ENCODE assay signal across 9 mouse cellular contexts in the genomic region with DNA sequence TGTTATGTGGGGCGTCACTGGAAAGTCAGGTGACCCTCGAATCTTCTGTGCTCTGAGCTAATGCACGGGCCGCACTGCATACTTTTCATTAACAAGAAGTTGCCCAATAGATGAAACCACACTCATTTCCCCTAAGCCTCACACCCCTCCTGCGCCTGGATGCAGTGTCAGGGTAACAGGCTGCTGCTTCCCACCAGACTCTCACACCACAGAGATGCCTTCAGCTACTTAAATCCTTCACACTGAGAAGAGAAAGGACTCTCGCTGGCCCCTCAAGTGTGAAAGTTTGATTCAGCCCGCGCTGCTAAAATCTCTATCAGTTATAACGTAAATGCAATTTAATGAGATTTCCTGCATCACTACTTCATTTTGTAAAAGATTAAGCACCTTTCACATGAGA. TPM values are rescaled to one million over a fixed set of nuclear protein-coding genes. Genes with fewer than 3 reads are reported as not detected.
DNase-seq lines count a peak whose midpoint lies in the region; ATAC-seq and TF ChIP-seq lines count a peak whose summit lies in the region.
"Had no signal": no experiment of that assay in that cellular context is flagged by ENCODE, and none has a peak within 500 bp of the region (broad histone marks: within the 10 kb centered on the region; RNA-seq: fewer than 3 reads in every experiment).

No protein-coding gene starts in this region.

- no peak overlapping the region for H3K27ac ChIP-seq in embryonic facial prominence, embryonic 15.5 days (replicated peaks)
- no peak overlapping the region for H3K27ac ChIP-seq in intestine, embryonic 15.5 days

- no peaks in the 10 kb centered on the region for H3K27me3 ChIP-seq in embryonic facial prominence, embryonic 15.5 days
- H3K27me3 ChIP-seq in intestine, embryonic 15.5 days (replicated peaks), result no peaks in the 10 kb centered on the region
- H3K27me3 ChIP-seq: Patski had no signal

- 26% methylated on average over 9 of the region's 9 CpGs for WGBS in embryonic facial prominence, embryonic 15.5 days
- WGBS in intestine, embryonic 15.5 days, result 40% methylated on average over 9 of the region's 9 CpGs
- 56% methylated on average over 9 of the region's 9 CpGs for WGBS in lung, adult 2 months

- no peak overlapping the region for H3K9ac ChIP-seq in embryonic facial prominence, embryonic 15.5 days
- no peak overlapping the region; the same call in 1 of the 2 replicates for H3K9ac ChIP-seq in intestine, embryonic 15.5 days

- DNase-seq in left cerebral cortex, postnatal 25 days (ENCODE audit: low spot score in 2 of 2), result peak; percentile 3 to 6
- DNase-seq in left cerebral cortex, postnatal 36 days (ENCODE audit: low spot score in 2 of 2), result no peak
- DNase-seq in mesoderm, embryonic 11.5 days (ENCODE audit: low read depth, low spot score), result peak; percentile 63
- DNase-seq in ovary, postnatal 36 days (ENCODE audit: low spot score), result no peak
- DNase-seq in lung, adult 2 months, result no peak
- DNase-seq in adrenal gland, postnatal 25 days, result no peak

- no peak for ATAC-seq in embryonic facial prominence, embryonic 15.5 days (ENCODE audit: insufficient number of reproducible peaks, low FRiP score, low TSS enrichment, low read depth)
- peak; percentile 38; the same call in 1 of the 2 replicates for ATAC-seq in intestine, embryonic 15.5 days
- ATAC-seq: Patski had no signal

- no peaks in the 10 kb centered on the region for H3K4me1 ChIP-seq in embryonic facial prominence, embryonic 15.5 days
- peaks cover 6% of the 10 kb centered on the region; the same call in 1 of the 2 replicates for H3K4me1 ChIP-seq in intestine, embryonic 15.5 days (replicated peaks)
- peaks cover 3% of the 10 kb centered on the region; the same call in 1 of the 2 replicates for H3K4me1 ChIP-seq in lung, adult 2 months (ENCODE audit: control insufficient read depth, insufficient read depth, low read length)

- H3K36me3 ChIP-seq in embryonic facial prominence, embryonic 15.5 days, result no peaks in the 10 kb centered on the region
- H3K36me3 ChIP-seq in intestine, embryonic 15.5 days, result no peaks in the 10 kb centered on the region

- no peaks in the 10 kb centered on the region for H3K9me3 ChIP-seq in embryonic facial prominence, embryonic 15.5 days (replicated peaks)
- no peaks in the 10 kb centered on the region for H3K9me3 ChIP-seq in intestine, embryonic 15.5 days

- intact Hi-C loops in left cerebral cortex, postnatal 25 days (cut with DNase I), result no loop called here
- intact Hi-C loops in left cerebral cortex, postnatal 36 days (cut with DNase I), result no loop called here

- peak overlapping the region; percentile 49 for H3K4me2 ChIP-seq in embryonic facial prominence, embryonic 15.5 days (replicated peaks)
- H3K4me2 ChIP-seq in intestine, embryonic 15.5 days (replicated peaks), result peak overlapping the region; percentile 61

- peak overlapping the region; percentile 26 for H3K4me3 ChIP-seq in embryonic facial prominence, embryonic 15.5 days (replicated peaks)
- peak overlapping the region; percentile 19 for H3K4me3 ChIP-seq in intestine, embryonic 15.5 days (replicated peaks)
- no peak overlapping the region for H3K4me3 ChIP-seq in lung, adult 2 months (replicated peaks; ENCODE audit: extremely low read depth, low read depth, low read length)

- no peak for TF ChIP-seq CTCF in lung, adult 2 months (IDR thresholded peaks at IDR 0.05; ENCODE audit: insufficient read depth, low read length)

- no peak for TF ChIP-seq POLR2A in lung, adult 2 months (IDR thresholded peaks at IDR 0.05; ENCODE audit: borderline replicate concordance, extremely low read depth, low read depth, low read length)

RNA-seq across cellular contexts. Expression of a gene that starts 54.5 kb away (rescaled TPM):
- total RNA-seq in left cerebral cortex, postnatal 25 days (2021), result 10 to 100 TPM; 38.2 to 39.9 TPM
- 10 to 100 TPM; 34.2 to 35.2 TPM for total RNA-seq in left cerebral cortex, postnatal 36 days (2021)
- polyA plus RNA-seq in embryonic facial prominence, embryonic 15.5 days (2015; fragmentation: Nextera tagmentation; extraction: Ambion mirVana), result 31.2 and 37.4 TPM in 2 replicates
- polyA plus RNA-seq in intestine, embryonic 15.5 days (2015; fragmentation: Nextera tagmentation; extraction: Ambion mirVana), result 136 and 159 TPM in 2 replicates
- polyA plus RNA-seq in lung, adult 2 months (2012; rRNA removed), result 24.3 and 36.2 TPM in 2 replicates
- total RNA-seq in adrenal gland, postnatal 25 days (2021), result 38.2 and 38.7 TPM in 2 replicates

Comparison
In these comparisons a context has a peak if more than half of its experiments do, and no peak if none do; other contexts are left out.
1. DNase-seq: peak in left cerebral cortex, postnatal 25 days (2 of 2) and mesoderm, embryonic 11.5 days (single experiment); none in left cerebral cortex, postnatal 36 days (0 of 2), ovary, postnatal 36 days (single experiment), lung, adult 2 months (single experiment) and adrenal gland, postnatal 25 days (single experiment).